Mouse (Mus musculus) thymus, adult 2 months (tissue): ENCODE data around the gene Cdca5.

Experiments used
- CTCF ChIP-seq: fragments of 200-500 bp; IDR thresholded peaks from 2 replicates; pipeline ENCODE4 v1.5.1; 2012; ENCODE audit warnings: mild to moderate bottlenecking, control low read depth, low read length, moderate library complexity, borderline replicate concordance; ENCODE audit not compliant: control insufficient read depth, poor library complexity, insufficient read depth; ENCODE audit errors: extremely low read depth
- POLR2A ChIP-seq: fragments of 200-500 bp; IDR thresholded peaks from 2 replicates; pipeline ENCODE4 v1.6.1; 2012; ENCODE audit warnings: mild to moderate bottlenecking, low read length, control low read depth, moderate library complexity; ENCODE audit not compliant: control insufficient read depth, poor library complexity, insufficient read depth; ENCODE audit errors: extremely low read depth

- TF ChIP-seq CTCF (no peak), POLR2A (no peak)
Measured at GRCm38 (mm10) chr19:6040002-6040401, 44.8 kb upstream of the Cdca5 start.
